Mouse (Mus musculus): ENCODE data around the gene Hinfp.
A peak's percentile ranks its signal among the peaks of the same experiment; 100 is the strongest.

Hinfp gene

GRCm38 (mm10) chr9:44259014-44259413 lies 46.5 kb downstream of the Hinfp start:
- DNase-seq (ENCODE audit: low spot score in 2 of 2) = no peak

GRCm38 (mm10) chr9:44256213-44256612 lies 49.3 kb downstream of the Hinfp start:
- DNase-seq (ENCODE audit: low spot score in 2 of 2) = no peak

- DNase-seq (ENCODE audit: low spot score in 2 of 2) = no peak
Measured at GRCm38 (mm10) chr9:44255136-44255521, 50.3 kb downstream of the Hinfp start.

- no peak for DNase-seq (ENCODE audit: low spot score in 2 of 2)
Measured at GRCm38 (mm10) chr9:44254508-44255135, 50.8 kb downstream of the Hinfp start.

- no peak for DNase-seq (ENCODE audit: low spot score in 2 of 2)
Measured at GRCm38 (mm10) chr9:44253441-44253840, 52.0 kb downstream of the Hinfp start.

- no peak for DNase-seq (ENCODE audit: low spot score in 2 of 2)
Measured at GRCm38 (mm10) chr9:44251314-44251713, 54.2 kb downstream of the Hinfp start, which contains the start of gene Pdzd3. TSS of gene Pdzd3 (minus strand) at chr9:44251471.

GRCm38 (mm10) chr9:44250445-44250844 lies 55.0 kb downstream of the Hinfp start:
- DNase-seq (ENCODE audit: low spot score in 2 of 2) = no peak

- DNase-seq (ENCODE audit: low spot score in 2 of 2) = peak in 1 of 2 experiments; percentile 39
Measured at GRCm38 (mm10) chr9:44249181-44250146, 56.0 kb downstream of the Hinfp start.

- DNase-seq (ENCODE audit: low spot score in 2 of 2) = no peak
Measured at GRCm38 (mm10) chr9:44247907-44248306, 57.6 kb downstream of the Hinfp start.

GRCm38 (mm10) chr9:44243621-44244020 lies 61.9 kb downstream of the Hinfp start:
- DNase-seq (ENCODE audit: low spot score in 2 of 2) = no peak

Data from right cerebral cortex, postnatal 36 days (tissue).